ENCODE assay signal across 12 mouse cellular contexts in the genomic region with DNA sequence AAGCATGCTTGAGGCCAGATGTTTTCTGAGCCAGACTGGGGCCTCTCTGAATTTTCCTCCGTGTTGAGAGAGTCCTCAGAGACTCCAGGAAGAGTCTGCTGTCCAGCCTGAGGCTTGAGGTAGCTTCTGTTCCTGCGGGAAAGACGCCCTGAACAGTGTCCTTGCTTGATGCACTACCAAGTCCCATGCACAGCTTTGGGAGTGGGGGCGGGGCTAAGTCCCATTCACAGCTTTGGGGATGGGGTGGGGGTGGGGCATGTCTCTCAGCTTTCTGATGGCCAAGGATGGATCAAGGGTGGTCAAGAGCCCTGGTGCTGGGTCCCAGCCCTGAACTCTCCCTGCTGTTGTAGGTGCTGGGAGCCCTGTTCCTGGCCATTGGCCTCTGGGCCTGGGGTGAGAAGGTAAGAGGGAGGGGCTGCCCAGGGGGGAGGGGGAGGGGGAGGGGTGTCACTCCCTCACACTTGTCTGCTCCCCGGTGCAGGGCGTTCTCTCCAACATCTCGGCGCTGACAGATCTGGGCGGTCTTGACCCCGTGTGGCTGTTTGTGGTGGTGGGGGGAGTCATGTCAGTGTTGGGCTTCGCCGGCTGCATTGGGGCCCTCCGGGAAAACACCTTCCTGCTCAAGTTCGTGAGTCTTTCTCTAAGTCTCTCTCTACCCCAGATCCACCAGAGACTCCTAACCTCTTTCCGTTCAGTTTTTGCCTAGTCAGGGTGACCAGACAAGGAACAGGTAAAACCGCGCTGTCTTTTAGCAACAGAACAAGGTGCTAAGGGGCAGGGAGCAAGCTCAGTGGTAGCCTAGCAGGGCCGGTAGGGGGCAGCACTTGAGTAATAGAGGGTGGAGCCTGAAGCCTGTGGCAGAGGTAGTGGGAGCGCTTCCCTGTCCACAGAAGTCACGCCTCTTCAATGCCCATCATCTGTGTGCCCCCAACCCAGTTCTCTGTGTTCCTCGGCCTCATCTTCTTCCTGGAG. TPM values are rescaled to one million over a fixed set of nuclear protein-coding genes. Genes with fewer than 3 reads are reported as not detected.
DNase-seq lines count a peak whose midpoint lies in the region; ATAC-seq and TF ChIP-seq lines count a peak whose summit lies in the region.
"Had no signal": no experiment of that assay in that cellular context is flagged by ENCODE, and none has a peak within 500 bp of the region (broad histone marks: within the 10 kb centered on the region; RNA-seq: fewer than 3 reads in every experiment).

No protein-coding gene starts in this region.

- H3K4me1 ChIP-seq in kidney, adult 2 months (ENCODE audit: control insufficient read depth, insufficient read depth, low read length) = peaks cover 5% of the 10 kb centered on the region; the same call in 1 of the 2 replicates
- peaks cover 23% of the 10 kb centered on the region for H3K4me1 ChIP-seq in kidney, embryonic 15.5 days

- TF ChIP-seq CTCF in kidney, adult 2 months (conservative IDR thresholded peaks at IDR 0.05; ENCODE audit: insufficient read depth, insufficient read length, low read depth, low read length) = 0 out of 2 replicates have a peak, but pooled peaks have one; percentile 25

- peak; percentile 38 for DNase-seq in CD4-positive, CD25-positive, alpha-beta regulatory T cell, adult 2 months (ENCODE audit: low read depth, low spot score)
- no peak for DNase-seq in kidney, adult 2 months
- peak; percentile 33 for DNase-seq in urinary bladder, postnatal 14 days (ENCODE audit: low spot score)
- DNase-seq in urinary bladder, postnatal 36 days (ENCODE audit: low spot score in 2 of 2) = no peak
- DNase-seq in layer of hippocampus, adult 9-10 months (ENCODE audit: low spot score) = no peak

- no peaks in the 10 kb centered on the region for H3K9me3 ChIP-seq in kidney, embryonic 15.5 days (replicated peaks)
- H3K9me3 ChIP-seq: hindbrain, embryonic 15.5 days; limb, embryonic 12.5 days had no signal

- no peaks in the 10 kb centered on the region for H3K36me3 ChIP-seq in kidney, adult 2 months (ENCODE audit: control insufficient read depth, insufficient read depth, low read length)
- no peaks in the 10 kb centered on the region for H3K36me3 ChIP-seq in kidney, embryonic 15.5 days
- H3K36me3 ChIP-seq: hindbrain, embryonic 15.5 days; limb, embryonic 12.5 days had no signal

- H3K4me3 ChIP-seq in kidney, adult 2 months (ENCODE audit: insufficient read depth, low read depth, low read length) = no peak overlapping the region
- no peak overlapping the region for H3K4me3 ChIP-seq in kidney, embryonic 15.5 days (replicated peaks)
- H3K4me3 ChIP-seq: hindbrain, embryonic 15.5 days; limb, embryonic 12.5 days had no signal

- H3K9ac ChIP-seq in kidney, embryonic 15.5 days = no peak overlapping the region
- H3K9ac ChIP-seq: hindbrain, embryonic 15.5 days; limb, embryonic 12.5 days had no signal

- no peak for ATAC-seq in CD4-positive, CD25-positive, alpha-beta regulatory T cell, adult 4 months
- ATAC-seq in kidney, embryonic 15.5 days (replicated peaks; ENCODE audit: low FRiP score) = no peak
- ATAC-seq in frontal cortex, adult (ENCODE audit: low TSS enrichment) = no peak

- H3K27ac ChIP-seq in kidney, adult 2 months (ENCODE audit: insufficient read depth, low read depth, low read length) = no peak overlapping the region
- no peak overlapping the region for H3K27ac ChIP-seq in kidney, embryonic 15.5 days
- H3K27ac ChIP-seq: hindbrain, embryonic 15.5 days; limb, embryonic 12.5 days had no signal

- no peak overlapping the region for H3K4me2 ChIP-seq in kidney, embryonic 15.5 days
- H3K4me2 ChIP-seq: hindbrain, embryonic 15.5 days; limb, embryonic 12.5 days had no signal

- 38% methylated on average over 21 of the region's 21 CpGs for WGBS in kidney, adult 2 months
- WGBS in kidney, embryonic 15.5 days = 16% methylated on average over 21 of the region's 21 CpGs

- no peak for TF ChIP-seq POLR2A in kidney, adult 2 months (IDR thresholded peaks at IDR 0.05; ENCODE audit: low read depth, low read length)

- H3K27me3 ChIP-seq in kidney, adult 2 months (replicated peaks; ENCODE audit: control insufficient read depth, insufficient read depth, low read length) = no peaks in the 10 kb centered on the region
- peaks cover 29% of the 10 kb centered on the region for H3K27me3 ChIP-seq in kidney, embryonic 15.5 days

RNA-seq across cellular contexts. Expression of gene Tspan17, which starts 3.4 kb away (rescaled TPM):
- polyA plus RNA-seq in CD4-positive, CD25-positive, alpha-beta regulatory T cell, adult 4 months (2017; shearing (Covaris generic)) = 1 to 10 TPM; 2.1 to 2.7 TPM
- polyA plus RNA-seq in kidney, adult 2 months (2012; rRNA removed) = 10.0 and 12.6 TPM in 2 replicates
- polyA plus RNA-seq in kidney, embryonic 15.5 days (2015; fragmentation: Nextera tagmentation; extraction: Ambion mirVana) = 11.4 and 13.4 TPM in 2 replicates

RNA-seq across cellular contexts. Expression of gene Eif4e1b, which starts 8.7 kb away (rescaled TPM):
- not detected for polyA plus RNA-seq in CD4-positive, CD25-positive, alpha-beta regulatory T cell, adult 4 months (2017; shearing (Covaris generic))
- polyA plus RNA-seq in kidney, adult 2 months (2012; rRNA removed) = not detected in 2 replicates
- not detected in 2 replicates for polyA plus RNA-seq in kidney, embryonic 15.5 days (2015; fragmentation: Nextera tagmentation; extraction: Ambion mirVana)
- polyA plus RNA-seq: forebrain, embryonic 11.5 days; hindbrain, embryonic 15.5 days; limb, embryonic 12.5 days; stomach, embryonic 14.5 days had no signal

RNA-seq across cellular contexts. Expression of gene Sncb, which starts 26.1 kb away (rescaled TPM):
- 1 to 10 TPM in 1 of 2 experiments, under 1 TPM in 1; 0.30 to 1.1 TPM for polyA plus RNA-seq in CD4-positive, CD25-positive, alpha-beta regulatory T cell, adult 4 months (2017; shearing (Covaris generic))
- 0.15 and 0.41 TPM in 2 replicates for polyA plus RNA-seq in kidney, adult 2 months (2012; rRNA removed)
- polyA plus RNA-seq in kidney, embryonic 15.5 days (2015; fragmentation: Nextera tagmentation; extraction: Ambion mirVana) = 0.15 and 0.29 TPM in 2 replicates
- polyA plus RNA-seq: limb, embryonic 12.5 days had no signal

RNA-seq across cellular contexts. Expression of gene Gprin1, which starts 42.9 kb away (rescaled TPM):
- polyA plus RNA-seq in CD4-positive, CD25-positive, alpha-beta regulatory T cell, adult 4 months (2017; shearing (Covaris generic)) = not detected
- polyA plus RNA-seq in kidney, adult 2 months (2012; rRNA removed) = 0.03 and 0.04 TPM in 2 replicates
- 0.14 and 0.27 TPM in 2 replicates for polyA plus RNA-seq in kidney, embryonic 15.5 days (2015; fragmentation: Nextera tagmentation; extraction: Ambion mirVana)

Comparison
In these comparisons a context has a peak if more than half of its experiments do, and no peak if none do; other contexts are left out.
1. DNase-seq: peak in CD4-positive, CD25-positive, alpha-beta regulatory T cell, adult 2 months (single experiment) and urinary bladder, postnatal 14 days (single experiment); none in kidney, adult 2 months (single experiment), urinary bladder, postnatal 36 days (0 of 2) and layer of hippocampus, adult 9-10 months (single experiment).